Mouse (Mus musculus): Measurements from ENCODE around the gene Mthfsd.

GRCm38 (mm10) chr8:121088281-121088680 lies 19.9 kb downstream of the Mthfsd start:
- no peak for TF ChIP-seq CTCF (IDR thresholded peaks at IDR 0.05; ENCODE audit: low read depth)
- TF ChIP-seq EP300 (optimal IDR thresholded peaks at IDR 0.05): no peak
